Mouse (Mus musculus): ENCODE measurements at regions not wholly inside any gene's neighbourhood (a gene's known extent, or its start where the extent isn't known, plus 50 kb on each side); places are given as distances from the start of the nearest gene placed in this dataset.

DNA sequence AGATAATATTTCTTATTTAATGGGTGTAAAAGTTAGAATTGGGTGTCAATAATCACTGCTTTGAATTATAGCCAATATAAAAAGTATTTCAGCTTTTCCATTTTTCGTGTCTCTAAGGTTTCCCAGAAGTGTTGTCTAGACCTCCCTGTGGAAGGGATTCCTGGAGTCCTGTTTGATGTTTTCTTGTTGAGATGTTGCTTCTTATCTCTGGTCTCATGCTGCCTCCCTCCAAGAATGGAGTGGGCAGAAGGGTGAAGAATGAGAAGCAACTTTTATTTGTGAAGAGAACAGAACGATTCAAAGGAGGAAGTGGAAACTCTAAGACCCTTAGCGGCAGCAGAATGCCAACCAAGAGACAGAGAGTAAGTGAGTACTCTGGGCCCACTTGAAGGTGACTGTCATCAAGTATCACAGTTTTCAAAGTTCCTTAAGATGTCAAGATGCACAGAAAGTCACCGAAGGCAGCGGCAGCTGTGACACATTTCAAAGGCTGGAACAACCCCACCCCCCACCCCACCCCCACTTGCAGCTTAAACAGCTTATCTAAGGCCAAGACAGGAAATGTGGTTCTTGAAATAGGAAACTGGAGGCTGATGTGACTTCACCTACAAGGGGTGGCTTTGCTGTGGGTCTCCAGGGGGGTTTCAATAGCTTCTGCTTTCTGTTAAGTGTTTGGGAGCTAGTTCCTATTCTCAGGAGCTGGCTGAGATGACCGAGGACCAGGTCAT is 218.6 kb upstream of the Rasa1 start:
- H3K36me3 ChIP-seq (ENCODE audit: insufficient read depth, low read length): no peaks in the 10 kb centered on the region
- H3K27ac ChIP-seq: no peak overlapping the region
- 40% methylated on average over 6 of the region's 6 CpGs for WGBS
- H3K4me3 ChIP-seq (replicated peaks; ENCODE audit: low read depth, low read length): no peak overlapping the region
- no peak overlapping the region for H3K4me2 ChIP-seq (ENCODE audit: low read length)
- peak; percentile 4 for DNase-seq (ENCODE audit: low spot score)
- H3K9me3 ChIP-seq (replicated peaks; ENCODE audit: low read length): no peaks in the 10 kb centered on the region
- no peak overlapping the region for H3K9ac ChIP-seq (ENCODE audit: low read depth, low read length)
- H3K27me3 ChIP-seq (ENCODE audit: insufficient read depth, low read length): no peaks in the 10 kb centered on the region
- ATAC-seq (replicated peaks; ENCODE audit: low FRiP score, low read depth): no peak
- TF ChIP-seq CTCF (IDR thresholded peaks at IDR 0.05; ENCODE audit: low read depth): no peak
- H3K4me1 ChIP-seq (replicated peaks; ENCODE audit: insufficient read depth, low read length): 0 out of 2 replicates have a peak, but pooled peaks cover 3% of the 10 kb centered on the region

DNA sequence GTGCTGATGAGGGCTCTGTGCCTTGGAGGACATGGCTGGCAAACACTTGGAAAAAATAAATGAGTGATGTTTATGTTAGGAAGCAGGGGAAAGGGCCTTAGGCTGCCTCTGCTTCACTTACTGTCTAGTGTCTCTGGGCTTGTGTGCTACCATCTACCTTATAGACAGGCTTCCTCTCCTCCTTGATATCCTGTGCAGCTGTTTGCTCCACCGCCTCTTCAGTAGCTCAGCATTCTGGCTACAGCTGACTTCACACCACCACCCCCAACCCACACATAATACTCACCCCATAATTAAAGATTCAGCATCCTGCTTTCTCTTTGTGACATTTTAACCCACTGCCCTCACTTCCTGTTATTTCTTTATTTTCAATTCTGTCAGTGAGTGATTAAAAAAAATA is 217.9 kb upstream of the Rasa1 start:
- 24% methylated on average over 1 of the region's 1 CpGs for WGBS
- 0 out of 2 replicates have a peak, but pooled peaks cover 3% of the 10 kb centered on the region for H3K4me1 ChIP-seq (replicated peaks; ENCODE audit: insufficient read depth, low read length)
- H3K4me2 ChIP-seq (ENCODE audit: low read length): no peak overlapping the region
- DNase-seq (ENCODE audit: low spot score) (peak; percentile 4), ATAC-seq (replicated peaks; ENCODE audit: low FRiP score, low read depth) (peak; percentile 33; the same call in 1 of the 2 replicates)
- no peak for TF ChIP-seq CTCF (IDR thresholded peaks at IDR 0.05; ENCODE audit: low read depth)
- H3K27me3 ChIP-seq (ENCODE audit: insufficient read depth, low read length): no peaks in the 10 kb centered on the region
- H3K4me3 ChIP-seq (replicated peaks; ENCODE audit: low read depth, low read length): no peak overlapping the region
- no peak overlapping the region for H3K27ac ChIP-seq
- H3K9me3 ChIP-seq (replicated peaks; ENCODE audit: low read length): no peaks in the 10 kb centered on the region
- H3K9ac ChIP-seq (ENCODE audit: low read depth, low read length): no peak overlapping the region
- H3K36me3 ChIP-seq (ENCODE audit: insufficient read depth, low read length): no peaks in the 10 kb centered on the region

DNA sequence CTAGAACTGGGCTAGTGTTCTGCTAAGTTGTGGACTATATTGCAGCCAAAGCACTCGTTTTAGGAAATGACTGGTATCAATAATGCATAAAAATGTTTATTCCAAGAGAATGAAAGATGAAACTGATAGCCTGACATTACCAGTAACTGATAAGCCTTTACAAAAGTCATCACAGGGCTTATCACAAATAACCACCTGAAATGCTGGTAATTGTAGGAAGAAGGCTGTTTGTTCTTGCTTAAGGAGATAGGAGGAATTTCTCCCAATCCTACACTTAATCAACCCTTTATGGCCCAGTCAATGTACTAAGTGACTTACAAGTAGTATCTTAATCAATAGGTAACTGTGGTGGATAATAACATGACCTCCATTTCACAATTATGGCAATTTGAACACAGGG is 217.1 kb upstream of the Rasa1 start:
- no peaks in the 10 kb centered on the region for H3K36me3 ChIP-seq (ENCODE audit: insufficient read depth, low read length)
- no peaks in the 10 kb centered on the region for H3K27me3 ChIP-seq (ENCODE audit: insufficient read depth, low read length)
- no peaks in the 10 kb centered on the region for H3K9me3 ChIP-seq (replicated peaks; ENCODE audit: low read length)
- no peak overlapping the region for H3K4me2 ChIP-seq (ENCODE audit: low read length)
- H3K9ac ChIP-seq (ENCODE audit: low read depth, low read length): no peak overlapping the region
- H3K4me3 ChIP-seq (replicated peaks; ENCODE audit: low read depth, low read length): no peak overlapping the region
- ATAC-seq (replicated peaks; ENCODE audit: low FRiP score, low read depth): no peak
- no peak for TF ChIP-seq CTCF (IDR thresholded peaks at IDR 0.05; ENCODE audit: low read depth)
- H3K27ac ChIP-seq: no peak overlapping the region
- WGBS: 56% methylated on average over 1 of the region's 1 CpGs
- no peak for DNase-seq (ENCODE audit: low spot score)
- H3K4me1 ChIP-seq (replicated peaks; ENCODE audit: insufficient read depth, low read length): 0 out of 2 replicates have a peak, but pooled peaks cover 3% of the 10 kb centered on the region

DNA sequence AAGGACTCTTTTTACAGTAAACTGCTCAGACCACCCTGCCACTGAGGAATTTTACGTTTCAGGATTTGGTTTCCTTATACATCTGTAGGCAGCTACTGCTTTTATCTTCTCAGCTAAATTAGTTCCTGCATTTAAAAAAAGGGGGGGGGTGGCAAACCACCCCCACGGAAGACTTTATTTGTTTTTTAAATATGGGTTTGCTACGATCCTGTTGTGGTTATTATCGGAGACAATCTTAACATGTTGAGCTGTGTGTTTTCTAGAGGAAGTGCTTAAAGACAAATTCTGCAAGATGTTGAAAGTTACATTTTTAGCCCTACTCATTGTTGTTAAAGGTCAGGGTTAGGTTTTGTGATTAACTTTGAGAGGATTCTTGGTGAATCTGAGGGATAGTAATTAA is 216.1 kb upstream of the Rasa1 start:
- Histone ChIP-seq H3K4me2 (ENCODE audit: low read length) (no peak overlapping the region), H3K36me3 (ENCODE audit: insufficient read depth, low read length) (no peaks in the 10 kb centered on the region), H3K4me3 (replicated peaks; ENCODE audit: low read depth, low read length) (no peak overlapping the region), H3K4me1 (replicated peaks; ENCODE audit: insufficient read depth, low read length) (0 out of 2 replicates have a peak, but pooled peaks cover 3% of the 10 kb centered on the region), H3K9me3 (replicated peaks; ENCODE audit: low read length) (no peaks in the 10 kb centered on the region), H3K27ac (no peak overlapping the region), H3K9ac (ENCODE audit: low read depth, low read length) (no peak overlapping the region), H3K27me3 (ENCODE audit: insufficient read depth, low read length) (no peaks in the 10 kb centered on the region)
- 31% methylated on average over 4 of the region's 4 CpGs for WGBS
- peak; percentile 1 for DNase-seq (ENCODE audit: low spot score)
- no peak for TF ChIP-seq CTCF (IDR thresholded peaks at IDR 0.05; ENCODE audit: low read depth)
- ATAC-seq (replicated peaks; ENCODE audit: low FRiP score, low read depth): no peak

DNA sequence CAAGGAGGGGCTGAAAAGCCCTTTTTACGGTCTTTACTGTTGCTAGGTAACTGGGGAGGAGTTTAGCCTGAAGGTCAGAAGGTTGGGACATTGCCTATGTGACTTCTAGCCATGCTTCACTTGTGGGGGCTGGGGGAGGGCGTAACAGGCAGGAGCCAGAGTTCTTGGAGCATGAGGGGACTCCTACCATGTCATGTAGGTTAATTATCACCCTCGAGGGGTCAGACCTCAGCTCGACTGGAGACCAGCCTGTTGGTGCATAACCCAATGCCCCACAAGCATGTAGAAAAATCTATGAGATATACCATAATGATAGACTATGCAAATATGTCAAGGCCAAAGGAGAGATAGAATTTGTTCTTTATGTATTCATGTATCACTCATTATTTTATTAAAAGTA is 215.1 kb upstream of the Rasa1 start:
- no peak for TF ChIP-seq CTCF (IDR thresholded peaks at IDR 0.05; ENCODE audit: low read depth)
- Histone ChIP-seq H3K27me3 (ENCODE audit: insufficient read depth, low read length) (no peaks in the 10 kb centered on the region), H3K9me3 (replicated peaks; ENCODE audit: low read length) (no peaks in the 10 kb centered on the region), H3K27ac (no peak overlapping the region), H3K4me2 (ENCODE audit: low read length) (no peak overlapping the region), H3K4me3 (replicated peaks; ENCODE audit: low read depth, low read length) (no peak overlapping the region), H3K36me3 (ENCODE audit: insufficient read depth, low read length) (no peaks in the 10 kb centered on the region), H3K9ac (ENCODE audit: low read depth, low read length) (no peak overlapping the region), H3K4me1 (replicated peaks; ENCODE audit: insufficient read depth, low read length) (0 out of 2 replicates have a peak, but pooled peaks cover 3% of the 10 kb centered on the region)
- DNase-seq (ENCODE audit: low spot score): no peak
- ATAC-seq (replicated peaks; ENCODE audit: low FRiP score, low read depth): peak; percentile 52; the same call in 1 of the 2 replicates
- 16% methylated on average over 4 of the region's 4 CpGs for WGBS

DNA sequence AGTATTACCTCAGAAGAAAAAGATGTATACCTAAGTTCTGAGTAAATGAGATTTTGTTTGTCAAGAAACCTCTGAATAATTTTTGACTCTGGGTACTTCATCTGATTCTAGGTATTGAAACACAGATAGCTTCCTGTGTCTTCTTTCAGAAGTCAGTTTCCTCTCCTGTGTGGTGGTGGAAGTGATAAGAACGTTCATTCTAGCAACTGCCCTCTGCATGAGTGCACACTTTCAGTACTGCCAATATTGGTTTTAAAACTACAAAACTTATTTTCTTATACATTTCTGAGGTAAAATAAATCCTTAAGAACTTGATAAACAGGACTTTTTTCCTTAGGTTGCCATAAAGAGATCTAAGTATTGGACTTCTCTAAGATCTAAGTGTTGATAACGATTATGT is 209.8 kb upstream of the Rasa1 start:
- H3K9ac ChIP-seq (ENCODE audit: low read depth, low read length): no peak overlapping the region
- no peak for TF ChIP-seq CTCF (IDR thresholded peaks at IDR 0.05; ENCODE audit: low read depth)
- H3K4me2 ChIP-seq (ENCODE audit: low read length): no peak overlapping the region
- no peaks in the 10 kb centered on the region for H3K4me1 ChIP-seq (replicated peaks; ENCODE audit: insufficient read depth, low read length)
- ATAC-seq (replicated peaks; ENCODE audit: low FRiP score, low read depth) (no peak), DNase-seq (ENCODE audit: low spot score) (no peak)
- H3K36me3 ChIP-seq (ENCODE audit: insufficient read depth, low read length): no peaks in the 10 kb centered on the region
- 75% methylated on average over 2 of the region's 2 CpGs for WGBS
- H3K27ac ChIP-seq: no peak overlapping the region
- no peak overlapping the region for H3K4me3 ChIP-seq (replicated peaks; ENCODE audit: low read depth, low read length)
- H3K27me3 ChIP-seq (ENCODE audit: insufficient read depth, low read length): no peaks in the 10 kb centered on the region
- H3K9me3 ChIP-seq (replicated peaks; ENCODE audit: low read length): no peaks in the 10 kb centered on the region
